Mouse (Mus musculus) megakaryocyte, embryonic 14.5 days (primary cell): ENCODE data around the gene Sult1c2. TPM values are rescaled to one million over a fixed set of nuclear protein-coding genes. Genes with fewer than 3 reads are reported as not detected.

Experiments
- H3K27me3 ChIP-seq: replicated peaks from 2 replicates; pipeline ENCODE3; 2012; ENCODE audit warnings: inconsistent platforms
- H3K36me3 ChIP-seq: replicated peaks from 2 replicates; pipeline ENCODE3; 2012; ENCODE audit warnings: low read length, inconsistent platforms, mixed read lengths
- H3K4me1 ChIP-seq: 2 replicates; pipeline ENCODE4 v1.6.1; 2012; ENCODE audit warnings: inconsistent platforms
- H3K4me3 ChIP-seq: replicated peaks from 2 replicates; pipeline ENCODE3; 2012; ENCODE audit warnings: moderate library complexity, mild to moderate bottlenecking, inconsistent platforms
- H3K9me3 ChIP-seq: 2 replicates; pipeline ENCODE4 v1.6.1; 2012; ENCODE audit warnings: inconsistent platforms
- FLI1 ChIP-seq: IDR thresholded peaks from 2 replicates; pipeline ENCODE4 v1.6.1; 2012; ENCODE audit warnings: low read length, inconsistent platforms, mixed read lengths
- GATA1 ChIP-seq: IDR thresholded peaks from 3 replicates; pipeline ENCODE4 v1.6.1; 2012; ENCODE audit warnings: mixed read lengths, low read length, inconsistent platforms, borderline replicate concordance
- polyA plus RNA-seq: library from polyadenylated mRNA; stranded (reverse); fragments of >175 nt; gene quantifications from 2 replicates; pipeline ENCODE4 v1.2.3, GENCODE M21; 2012; ENCODE audit warnings: low replicate concordance; ENCODE audit not compliant: insufficient read depth

The Sult1c2 gene
- polyA plus RNA-seq, 1 experiment = not detected

GRCm38 (mm10) chr17:53783381-53783780, 62.8 kb downstream of the Sult1c2 start:
- TF ChIP-seq FLI1 (no peak), GATA1 (no peak)
- H3K36me3 ChIP-seq = no peaks in the 10 kb centered on the region
- H3K4me3 ChIP-seq = no peak overlapping the region
- no peaks in the 10 kb centered on the region for H3K9me3 ChIP-seq
- H3K27me3 ChIP-seq = no peaks in the 10 kb centered on the region
- H3K4me1 ChIP-seq = no peaks in the 10 kb centered on the region

Other genes starting within 250 kb of the Sult1c2 start
- 2.9 TPM in 1 of 2 replicates, not detected in the other for gene Sgo1, start 157.0 kb downstream of the Sult1c2 start, polyA plus RNA-seq
- gene Sult1c1, start 144.3 kb upstream of the Sult1c2 start, polyA plus RNA-seq = not detected in 2 replicates